ENCODE assay signal across 8 mouse cellular contexts in the genomic region with DNA sequence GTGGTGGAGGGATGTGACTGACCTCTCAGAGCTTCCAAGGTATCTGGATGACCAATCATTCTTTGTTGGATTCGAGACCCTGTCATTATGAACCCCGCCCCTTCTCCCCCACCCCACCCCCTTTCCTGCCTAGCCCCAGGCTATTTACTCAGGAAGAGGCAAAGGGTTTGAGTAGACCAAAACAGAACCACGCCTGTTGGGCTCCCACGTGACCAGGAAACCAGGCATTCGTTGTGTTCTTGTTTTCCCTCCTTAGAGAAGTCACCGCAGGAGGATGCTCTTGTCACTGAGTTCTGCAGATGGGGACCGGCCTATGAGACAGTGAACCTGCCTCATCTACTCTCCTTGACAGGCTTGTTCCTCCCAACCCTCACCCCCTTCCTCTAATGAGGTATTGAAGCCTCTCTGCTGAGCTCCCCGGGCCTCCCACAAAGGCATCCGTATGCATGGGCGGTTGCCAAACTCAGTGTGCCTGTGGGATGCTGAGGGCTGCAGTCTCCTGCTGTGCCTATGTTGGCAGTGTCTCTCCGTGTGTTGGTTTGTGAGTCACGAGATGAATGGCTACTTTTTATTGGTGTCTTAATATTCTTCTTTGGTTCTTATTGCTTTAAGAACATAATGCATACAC. TPM values are rescaled to one million over a fixed set of nuclear protein-coding genes. Genes with fewer than 3 reads are reported as not detected.
A peak's percentile ranks its signal among the peaks of the same experiment; 100 is the strongest.
DNase-seq lines count a peak whose midpoint lies in the region; ATAC-seq and TF ChIP-seq lines count a peak whose summit lies in the region.
"Had no signal": no experiment of that assay in that cellular context is flagged by ENCODE, and none has a peak within 500 bp of the region (broad histone marks: within the 10 kb centered on the region; RNA-seq: fewer than 3 reads in every experiment).

No protein-coding gene starts in this region.

- ATAC-seq in hindbrain, embryonic 16.5 days: peak; percentile 69; the same call in 1 of the 2 replicates
- ATAC-seq in midbrain, embryonic 15.5 days (replicated peaks): peak; percentile 68; the same call in 1 of the 2 replicates

- peak overlapping the region; percentile 3; the same call in 1 of the 2 replicates for H3K27ac ChIP-seq in ES-E14 (ENCODE audit: insufficient read depth, low read depth, low read length, poor library complexity, severe bottlenecking)
- no peak overlapping the region for H3K27ac ChIP-seq in hindbrain, embryonic 16.5 days (ENCODE audit: low read depth, low read length)
- H3K27ac ChIP-seq in midbrain, embryonic 15.5 days: no peak overlapping the region
- H3K27ac ChIP-seq: liver, embryonic 15.5 days had no signal

- peaks cover 6 to 14% of the 10 kb centered on the region in 2 experiments for H3K4me1 ChIP-seq in ES-E14 (ENCODE audit: control insufficient read depth in 2 of 2, insufficient read depth in 2 of 2, low read length in 2 of 2, poor library complexity in 1 of 2)
- peaks cover 3% of the 10 kb centered on the region; the same call in 1 of the 2 replicates for H3K4me1 ChIP-seq in hindbrain, embryonic 16.5 days (ENCODE audit: control insufficient read depth, insufficient read depth, low read depth, low read length)
- H3K4me1 ChIP-seq in midbrain, embryonic 15.5 days: peaks cover 8% of the 10 kb centered on the region; the same call in 1 of the 2 replicates
- H3K4me1 ChIP-seq: liver, embryonic 15.5 days had no signal

- in situ Hi-C loops in ES-E14 (cut with MboI; ENCODE audit: low sequenced_read_pairs in 2 of 2, unreplicated experiment in 2 of 2): loop anchor here in 1 of 2 experiments (25.0 kb wide), 1 partner anchor 654 kb away; no protein-coding TSS in a partner anchor

- H3K9ac ChIP-seq in ES-E14 (ENCODE audit: insufficient read depth, low read depth, low read length, poor library complexity, severe bottlenecking): no peak overlapping the region
- H3K9ac ChIP-seq in hindbrain, embryonic 16.5 days (ENCODE audit: low read depth, low read length): no peak overlapping the region
- H3K9ac ChIP-seq in midbrain, embryonic 15.5 days: no peak overlapping the region
- H3K9ac ChIP-seq: liver, embryonic 15.5 days had no signal

- no peaks in the 10 kb centered on the region for H3K9me3 ChIP-seq in ES-E14 (ENCODE audit: control insufficient read depth, insufficient read depth, low read depth, low read length)
- H3K9me3 ChIP-seq in hindbrain, embryonic 16.5 days (ENCODE audit: control insufficient read depth, low read length): no peaks in the 10 kb centered on the region
- no peaks in the 10 kb centered on the region for H3K9me3 ChIP-seq in midbrain, embryonic 15.5 days
- H3K9me3 ChIP-seq: liver, embryonic 15.5 days had no signal

- H3K4me3 ChIP-seq in ES-E14 (ENCODE audit: insufficient read depth in 1 of 2, low read depth in 1 of 2, low read length in 2 of 2, poor library complexity in 1 of 2, severe bottlenecking in 1 of 2): peak overlapping the region in 1 of 2 experiments; percentile 7; a peak in 2 of 4 replicates
- no peak overlapping the region for H3K4me3 ChIP-seq in hindbrain, embryonic 16.5 days (ENCODE audit: low read length)
- H3K4me3 ChIP-seq in midbrain, embryonic 15.5 days: no peak overlapping the region
- H3K4me3 ChIP-seq: liver, embryonic 15.5 days had no signal

- H3K4me2 ChIP-seq in hindbrain, embryonic 16.5 days (ENCODE audit: low read length): 0 out of 2 replicates have a peak overlapping the region, but pooled peaks have one; percentile 3
- H3K4me2 ChIP-seq in midbrain, embryonic 15.5 days: no peak overlapping the region
- H3K4me2 ChIP-seq: liver, embryonic 15.5 days had no signal

- H3K36me3 ChIP-seq in ES-E14 (ENCODE audit: control insufficient read depth, insufficient read depth, low read length, poor library complexity, severe bottlenecking): no peaks in the 10 kb centered on the region
- H3K36me3 ChIP-seq in hindbrain, embryonic 16.5 days (ENCODE audit: control insufficient read depth, insufficient read depth, low read length): no peaks in the 10 kb centered on the region
- H3K36me3 ChIP-seq in midbrain, embryonic 15.5 days (replicated peaks): no peaks in the 10 kb centered on the region
- H3K36me3 ChIP-seq: liver, embryonic 15.5 days had no signal

- DNase-seq in ES-E14 (ENCODE audit: low read depth, low spot score): peak; percentile 84
- DNase-seq in brain, adult 2 months (ENCODE audit: low read depth, low spot score): peak; percentile 91
- no peak for DNase-seq in spleen, adult 12 weeks (ENCODE audit: low spot score)
- DNase-seq in testis, postnatal 14 days (ENCODE audit: low spot score): no peak
- DNase-seq in adrenal gland, adult 2 months: no peak

- WGBS in hindbrain, embryonic 16.5 days: 5% methylated on average over 12 of the region's 12 CpGs
- 10% methylated on average over 12 of the region's 12 CpGs for WGBS in midbrain, embryonic 15.5 days

- H3K27me3 ChIP-seq in hindbrain, embryonic 16.5 days (replicated peaks; ENCODE audit: control insufficient read depth, insufficient read depth, low read length): no peaks in the 10 kb centered on the region
- H3K27me3 ChIP-seq in midbrain, embryonic 15.5 days (replicated peaks): no peaks in the 10 kb centered on the region

TF ChIP-seq in ES-E14, 5 proteins besides CTCF, POLR2A, EP300 and RAD21:
- TF ChIP-seq MAFK (IDR thresholded peaks at IDR 0.05; ENCODE audit: insufficient read depth, low read depth, low read length): no peak
- TF ChIP-seq CHD2 (IDR thresholded peaks at IDR 0.05; ENCODE audit: low read depth, low read length): no peak
- TF ChIP-seq ZC3H11A (IDR thresholded peaks at IDR 0.05; ENCODE audit: borderline replicate concordance, low read depth, low read length): no peak
- TF ChIP-seq ZNF384 (IDR thresholded peaks at IDR 0.05; ENCODE audit: low read depth, low read length): no peak
- no peak for TF ChIP-seq HCFC1 (IDR thresholded peaks at IDR 0.05; ENCODE audit: borderline replicate concordance, insufficient read depth, low read length)

RNA-seq across cellular contexts. Expression of a gene that starts 28.5 kb away (rescaled TPM):
- 122 and 188 TPM in 2 replicates for total RNA-seq in ES-E14 (2012; rRNA removed)
- polyA plus RNA-seq in hindbrain, embryonic 16.5 days (2015; fragmentation: Nextera tagmentation; extraction: Ambion mirVana): 49.7 and 50.1 TPM in 2 replicates
- 36.9 and 42.6 TPM in 2 replicates for polyA plus RNA-seq in midbrain, embryonic 15.5 days (2015; fragmentation: Nextera tagmentation; extraction: Ambion mirVana)
- 1 to 10 TPM; 6.9 TPM for total RNA-seq in adrenal gland, adult 2 months (2021)
- 7.2 and 8.3 TPM in 2 replicates for polyA plus RNA-seq in adrenal gland, adult 2 months (2012; rRNA removed)

RNA-seq across cellular contexts. Expression of a gene that starts 35.0 kb away (rescaled TPM):
- 26.6 and 31.6 TPM in 2 replicates for total RNA-seq in ES-E14 (2012; rRNA removed)
- polyA plus RNA-seq in hindbrain, embryonic 16.5 days (2015; fragmentation: Nextera tagmentation; extraction: Ambion mirVana): 27.4 and 28.6 TPM in 2 replicates
- polyA plus RNA-seq in midbrain, embryonic 15.5 days (2015; fragmentation: Nextera tagmentation; extraction: Ambion mirVana): 32.0 and 33.0 TPM in 2 replicates
- 10 to 100 TPM; 18.0 to 26.4 TPM for total RNA-seq in adrenal gland, adult 2 months (2021)
- 16.9 and 18.3 TPM in 2 replicates for polyA plus RNA-seq in adrenal gland, adult 2 months (2012; rRNA removed)

RNA-seq across cellular contexts. Expression of a gene that starts 47.3 kb away (rescaled TPM):
- total RNA-seq in ES-E14 (2012; rRNA removed): 0.69 and 1.4 TPM in 2 replicates
- 4.4 and 6.9 TPM in 2 replicates for polyA plus RNA-seq in hindbrain, embryonic 16.5 days (2015; fragmentation: Nextera tagmentation; extraction: Ambion mirVana)
- 7.4 and 8.1 TPM in 2 replicates for polyA plus RNA-seq in midbrain, embryonic 15.5 days (2015; fragmentation: Nextera tagmentation; extraction: Ambion mirVana)
- total RNA-seq in adrenal gland, adult 2 months (2021): 1 to 10 TPM in 1 of 2 experiments, under 1 TPM in 1; 0.98 to 1.5 TPM
- 1.4 TPM in 2 replicates for polyA plus RNA-seq in adrenal gland, adult 2 months (2012; rRNA removed)
- polyA plus RNA-seq: liver, embryonic 15.5 days had no signal

Comparison
In these comparisons a context has a peak if more than half of its experiments do, and no peak if none do; other contexts are left out.
1. DNase-seq: peak in ES-E14 (single experiment) and brain, adult 2 months (single experiment); none in spleen, adult 12 weeks (single experiment), testis, postnatal 14 days (single experiment) and adrenal gland, adult 2 months (single experiment).